Mouse (Mus musculus): ENCODE measurements at regions not wholly inside any gene's neighbourhood (a gene's known extent, or its start where the extent isn't known, plus 50 kb on each side); places are given as distances from the start of the nearest gene placed in this dataset. TPM values are rescaled to one million over a fixed set of nuclear protein-coding genes. Genes with fewer than 3 reads are reported as not detected.
A peak's percentile ranks its signal among the peaks of the same experiment; 100 is the strongest.

GRCm38 (mm10) chr3:118491101-118491500, 70.8 kb upstream of the Dpyd start:
- intact Hi-C loops (cut with DNase I): no loop called here
- DNase-seq: no peak

- no peak for DNase-seq
- intact Hi-C loops (cut with DNase I): no loop called here
These were observed 70.1 kb upstream of the Dpyd start for GRCm38 (mm10) chr3:118491871-118492270.

- intact Hi-C loops (cut with DNase I): no loop called here
- no peak for DNase-seq
These were observed 67.3 kb upstream of the Dpyd start for GRCm38 (mm10) chr3:118494611-118495010.

GRCm38 (mm10) chr3:118500234-118500633, 61.7 kb upstream of the Dpyd start:
- intact Hi-C loops (cut with DNase I): no loop called here
- peak; percentile 28 for DNase-seq

GRCm38 (mm10) chr3:118507582-118508237, 54.2 kb upstream of the Dpyd start:
- DNase-seq: no peak
- intact Hi-C loops (cut with DNase I): no loop called here

GRCm38 (mm10) chr3:118510837-118511236, 51.1 kb upstream of the Dpyd start:
- DNase-seq: no peak
- intact Hi-C loops (cut with DNase I): no loop called here

GRCm38 (mm10) chr3:118511969-118512368, 50.0 kb upstream of the Dpyd start:
- DNase-seq: peak; percentile 10
- intact Hi-C loops (cut with DNase I): no loop called here

Small RNA genes lying in the stretch of these regions (microRNA-seq; reads per million reads assigned to microRNA genes)
- not detected for gene Gm24155
- gene Mir137: 15,412 reads per million, percentile 97 among the genes with 10 or more reads in this experiment
